Mouse (Mus musculus) lung, postnatal 0 days (tissue): Measurements from ENCODE around the gene Btaf1.

ENCODE experiments used
- CTCF ChIP-seq: IDR thresholded peaks from 2 replicates; pipeline ENCODE4 v1.5.1; 2016; ENCODE audit warnings: antibody characterized with exemption, mild to moderate bottlenecking
- EP300 ChIP-seq: IDR thresholded peaks from 2 replicates; pipeline ENCODE4 v1.6.1; 2016; ENCODE audit warnings: antibody characterized with exemption, mild to moderate bottlenecking, control low read depth

GRCm38 (mm10) chr19:36958331-36958730 is 32.5 kb downstream of the Btaf1 start:
- TF ChIP-seq CTCF, result no peak
- no peak for TF ChIP-seq EP300
